20 mouse cellular contexts compared by ENCODE assay signal in genomic region chr2:169098591-169098990, GRCm38 (mm10).
"Had no signal": no experiment of that assay in that cellular context is flagged by ENCODE, and none has a peak within 500 bp of the region (broad histone marks: within the 10 kb centered on the region; RNA-seq: fewer than 3 reads in every experiment).

No protein-coding gene starts in this region.

- H3K4me2 ChIP-seq: intestine, embryonic 15.5 days; limb, embryonic 12.5 days; liver, embryonic 12.5 days; liver, embryonic 15.5 days; lung, embryonic 15.5 days; midbrain, embryonic 13.5 days; neural tube, embryonic 15.5 days had no signal

- DNase-seq: kidney, adult 8-10 months; layer of hippocampus, postnatal 36 days; liver; lung, adult 18-20 months; lung, postnatal 10 days; lung, postnatal 36 days; thymus, adult 18-20 months; thymus, postnatal 36 days had no signal

- H3K4me1 ChIP-seq: intestine, embryonic 15.5 days; liver, embryonic 12.5 days; liver, embryonic 15.5 days; lung, embryonic 15.5 days; megakaryocyte, embryonic 14.5 days had no signal

- H3K27ac ChIP-seq: intestine, embryonic 15.5 days; left cerebral cortex, adult 2 months; limb, embryonic 12.5 days; liver, embryonic 12.5 days; liver, embryonic 15.5 days; lung, embryonic 15.5 days; midbrain, embryonic 10.5 days; midbrain, embryonic 13.5 days; neural tube, embryonic 15.5 days had no signal

- H3K9me3 ChIP-seq: intestine, embryonic 15.5 days; liver, embryonic 15.5 days had no signal

- H3K36me3 ChIP-seq: intestine, embryonic 15.5 days; limb, embryonic 12.5 days; liver, embryonic 12.5 days; liver, embryonic 15.5 days; lung, embryonic 15.5 days; midbrain, embryonic 10.5 days; midbrain, embryonic 13.5 days; neural tube, embryonic 15.5 days had no signal

- H3K9ac ChIP-seq: intestine, embryonic 15.5 days; limb, embryonic 12.5 days; liver, embryonic 12.5 days; liver, embryonic 15.5 days; lung, embryonic 15.5 days; midbrain, embryonic 13.5 days; neural tube, embryonic 15.5 days had no signal

- ATAC-seq: intestine, embryonic 15.5 days; liver, embryonic 12.5 days; midbrain, embryonic 13.5 days; midbrain, embryonic 16.5 days had no signal

- H3K27me3 ChIP-seq: intestine, embryonic 15.5 days; limb, embryonic 12.5 days; liver, embryonic 12.5 days; liver, embryonic 15.5 days; lung, embryonic 15.5 days; megakaryocyte, embryonic 14.5 days; neural tube, embryonic 15.5 days had no signal

- H3K4me3 ChIP-seq: intestine, embryonic 15.5 days; left cerebral cortex, adult 2 months; limb, embryonic 12.5 days; liver, embryonic 12.5 days; liver, embryonic 15.5 days; lung, embryonic 15.5 days; megakaryocyte, embryonic 14.5 days; midbrain, embryonic 10.5 days; midbrain, embryonic 13.5 days; myocyte; neural tube, embryonic 15.5 days had no signal
